15 mouse cellular contexts compared by ENCODE assay signal in genomic region chr5:151299576-151299975, GRCm38 (mm10).
A peak's percentile ranks its signal among the peaks of the same experiment; 100 is the strongest.
DNase-seq lines count a peak whose midpoint lies in the region; ATAC-seq and TF ChIP-seq lines count a peak whose summit lies in the region.
"Had no signal": no experiment of that assay in that cellular context is flagged by ENCODE, and none has a peak within 500 bp of the region (broad histone marks: within the 10 kb centered on the region; RNA-seq: fewer than 3 reads in every experiment).

No protein-coding gene starts in this region.

- peak overlapping the region; percentile 25 for H3K4me3 ChIP-seq in gastrocnemius, adult 2 months
- no peak overlapping the region for H3K4me3 ChIP-seq in lung, embryonic 15.5 days
- H3K4me3 ChIP-seq in kidney, embryonic 16.5 days (ENCODE audit: low read length), result no peak overlapping the region
- no peak overlapping the region for H3K4me3 ChIP-seq in midbrain, embryonic 13.5 days (replicated peaks)
- H3K4me3 ChIP-seq: embryonic facial prominence, embryonic 15.5 days; forebrain, embryonic 15.5 days; liver, embryonic 13.5 days; megakaryocyte, embryonic 14.5 days had no signal

- TF ChIP-seq CTCF in gastrocnemius, adult 2 months (IDR thresholded peaks at IDR 0.05), result no peak

- 63% methylated on average over 7 of the region's 7 CpGs for WGBS in lung, embryonic 15.5 days
- 72% methylated on average over 7 of the region's 7 CpGs for WGBS in kidney, embryonic 16.5 days
- WGBS in midbrain, embryonic 13.5 days, result 96% methylated on average over 7 of the region's 7 CpGs

- no peaks in the 10 kb centered on the region for H3K9me3 ChIP-seq in lung, embryonic 15.5 days
- peaks cover 7% of the 10 kb centered on the region; the same call in 1 of the 2 replicates for H3K9me3 ChIP-seq in kidney, embryonic 16.5 days (ENCODE audit: low read length)
- no peaks in the 10 kb centered on the region for H3K9me3 ChIP-seq in midbrain, embryonic 13.5 days
- H3K9me3 ChIP-seq: embryonic facial prominence, embryonic 15.5 days; forebrain, embryonic 15.5 days; liver, embryonic 13.5 days had no signal

- H3K4me1 ChIP-seq in lung, embryonic 15.5 days, result no peaks in the 10 kb centered on the region
- no peaks in the 10 kb centered on the region for H3K4me1 ChIP-seq in kidney, embryonic 16.5 days (ENCODE audit: insufficient read depth, low read length)
- H3K4me1 ChIP-seq in midbrain, embryonic 13.5 days (replicated peaks), result no peaks in the 10 kb centered on the region
- H3K4me1 ChIP-seq: embryonic facial prominence, embryonic 15.5 days; forebrain, embryonic 15.5 days; liver, embryonic 13.5 days; megakaryocyte, embryonic 14.5 days had no signal

- ATAC-seq in lung, embryonic 15.5 days (ENCODE audit: borderline replicate concordance, extremely low read depth, low FRiP score, low TSS enrichment), result peak; percentile 46; the same call in 1 of the 2 replicates
- ATAC-seq in kidney, embryonic 16.5 days (ENCODE audit: low FRiP score, low TSS enrichment), result peak; percentile 46; the same call in 1 of the 2 replicates
- ATAC-seq in midbrain, embryonic 13.5 days, result no peak
- ATAC-seq: forebrain, embryonic 15.5 days; hindbrain, postnatal 0 days had no signal

- H3K9ac ChIP-seq in lung, embryonic 15.5 days, result no peak overlapping the region
- H3K9ac ChIP-seq in kidney, embryonic 16.5 days (replicated peaks; ENCODE audit: low read length), result no peak overlapping the region
- H3K9ac ChIP-seq in midbrain, embryonic 13.5 days (replicated peaks), result no peak overlapping the region
- H3K9ac ChIP-seq: embryonic facial prominence, embryonic 15.5 days; forebrain, embryonic 15.5 days; liver, embryonic 13.5 days had no signal

- H3K36me3 ChIP-seq in lung, embryonic 15.5 days, result no peaks in the 10 kb centered on the region
- no peaks in the 10 kb centered on the region for H3K36me3 ChIP-seq in kidney, embryonic 16.5 days (ENCODE audit: insufficient read depth, low read length)
- no peaks in the 10 kb centered on the region for H3K36me3 ChIP-seq in midbrain, embryonic 13.5 days
- H3K36me3 ChIP-seq: embryonic facial prominence, embryonic 15.5 days; forebrain, embryonic 15.5 days; liver, embryonic 13.5 days had no signal

- H3K27ac ChIP-seq in gastrocnemius, adult 2 months, result no peak overlapping the region
- H3K27ac ChIP-seq in lung, embryonic 15.5 days, result peak overlapping the region; percentile 16; the same call in 1 of the 2 replicates
- peak overlapping the region; percentile 28; the same call in 1 of the 2 replicates for H3K27ac ChIP-seq in kidney, embryonic 16.5 days (ENCODE audit: low read length)
- no peak overlapping the region for H3K27ac ChIP-seq in midbrain, embryonic 13.5 days
- H3K27ac ChIP-seq: embryonic facial prominence, embryonic 15.5 days; forebrain, embryonic 15.5 days; hindbrain, postnatal 0 days; liver, embryonic 13.5 days had no signal

- no peaks in the 10 kb centered on the region for H3K27me3 ChIP-seq in lung, embryonic 15.5 days
- H3K27me3 ChIP-seq in kidney, embryonic 16.5 days (ENCODE audit: insufficient read depth, low read length), result no peaks in the 10 kb centered on the region
- no peaks in the 10 kb centered on the region for H3K27me3 ChIP-seq in midbrain, embryonic 13.5 days
- H3K27me3 ChIP-seq: embryonic facial prominence, embryonic 15.5 days; forebrain, embryonic 15.5 days; liver, embryonic 13.5 days; megakaryocyte, embryonic 14.5 days had no signal

- H3K4me2 ChIP-seq in lung, embryonic 15.5 days, result no peak overlapping the region
- no peak overlapping the region for H3K4me2 ChIP-seq in kidney, embryonic 16.5 days (replicated peaks; ENCODE audit: low read depth, low read length)
- H3K4me2 ChIP-seq in midbrain, embryonic 13.5 days (replicated peaks), result no peak overlapping the region
- H3K4me2 ChIP-seq: embryonic facial prominence, embryonic 15.5 days; forebrain, embryonic 15.5 days; liver, embryonic 13.5 days had no signal

- intact Hi-C loops in gastrocnemius, adult 2 months (cut with DNase I), result no loop called here

- no peak for DNase-seq in gastrocnemius, adult 2 months
- no peak for DNase-seq in gastrocnemius, postnatal 25 days
- no peak for DNase-seq in lung, postnatal 25 days (ENCODE audit: low spot score)
- peak; percentile 11 for DNase-seq in lung, postnatal 14 days
- no peak for DNase-seq in thymus, postnatal 4 days
- DNase-seq: liver, embryonic 13.5 days; right cerebral cortex, adult 18-20 months; thymus, adult 18-20 months had no signal

Comparison
In these comparisons a context has a peak if more than half of its experiments do, and no peak if none do; other contexts are left out.
1. H3K27ac ChIP-seq: peak in lung, embryonic 15.5 days (single experiment) and kidney, embryonic 16.5 days (single experiment); none in gastrocnemius, adult 2 months (single experiment) and midbrain, embryonic 13.5 days (single experiment).